Mouse (Mus musculus) E14TG2a.4 (cell line): ENCODE measurements around the gene Rpl36-ps4.

Experiments
- CTCF ChIP-seq: conservative IDR thresholded peaks from 2 replicates; pipeline ENCODE4 v1.5.1; 2014; ENCODE audit warnings: low read length
- NANOG ChIP-seq: IDR thresholded peaks from 2 replicates; pipeline ENCODE4 v1.6.1; 2014; ENCODE audit warnings: borderline replicate concordance, low read length, mixed read lengths
- POU5F1 ChIP-seq: IDR thresholded peaks from 2 replicates; pipeline ENCODE4 v1.6.1; 2014; ENCODE audit warnings: low read length, borderline replicate concordance

DNA sequence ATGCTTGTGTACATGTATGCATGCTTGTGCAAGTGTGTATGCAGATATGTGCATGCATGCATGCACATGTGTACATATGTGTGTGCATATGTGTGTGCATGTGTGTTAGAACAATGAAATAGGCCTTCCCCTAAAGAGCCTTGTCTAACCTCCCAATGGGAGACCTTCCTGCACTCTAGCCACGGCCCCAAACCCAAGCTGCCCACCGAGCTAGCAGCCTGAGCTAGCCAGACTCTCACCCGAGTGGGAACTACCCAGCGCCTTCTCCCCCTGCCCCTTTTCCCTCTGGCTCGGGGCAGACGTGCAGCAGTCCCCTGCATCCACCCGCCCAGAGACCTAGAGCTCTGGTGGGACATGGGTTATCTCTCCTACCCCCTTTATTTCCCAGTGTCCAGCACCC lies 47.3 kb upstream of the Rpl36-ps4 start:
- TF ChIP-seq CTCF (no peak), NANOG (no peak), POU5F1 (no peak)
